Mouse (Mus musculus) heart, adult 2 months (tissue): ENCODE data around the gene Fbxw2. TPM values are rescaled to one million over a fixed set of nuclear protein-coding genes. Genes with fewer than 3 reads are reported as not detected.

Experiments used
- DNase-seq, 2 experiments: peaks; one replicate each; pipeline ENCODE4 v3.0.0; 2021
- H3K27ac ChIP-seq: fragments of 200-600 bp; 2 replicates; pipeline ENCODE4 v1.8.1; 2022
- H3K27me3 ChIP-seq: fragments of 200-500 bp; 2 replicates; pipeline ENCODE4 v1.6.1; 2012; ENCODE audit warnings: mild to moderate bottlenecking, low read length, inconsistent platforms, mixed read lengths; ENCODE audit not compliant: control insufficient read depth, insufficient read depth
- H3K36me3 ChIP-seq: fragments of 200-500 bp; 2 replicates; pipeline ENCODE4 v1.6.1; 2012; ENCODE audit warnings: low read length, inconsistent platforms; ENCODE audit not compliant: control insufficient read depth, insufficient read depth
- H3K4me1 ChIP-seq: fragments of 200-500 bp; 2 replicates; pipeline ENCODE4 v1.6.1; 2011; ENCODE audit warnings: low read length; ENCODE audit not compliant: control insufficient read depth, insufficient read depth
- H3K4me3 ChIP-seq: fragments of 200-600 bp; 2 replicates; pipeline ENCODE4 v1.8.1; 2022
- H3K79me2 ChIP-seq: fragments of 200-500 bp; replicated peaks from 2 replicates; pipeline ENCODE4 v1.6.1; 2012; ENCODE audit warnings: mild to moderate bottlenecking, inconsistent platforms, low read length, moderate library complexity, mixed read lengths; ENCODE audit not compliant: control insufficient read depth, insufficient read depth
- H3K9ac ChIP-seq: fragments of 200-500 bp; 2 replicates; pipeline ENCODE4 v1.6.1; 2012; ENCODE audit warnings: low read depth, mild to moderate bottlenecking, control low read depth, inconsistent platforms, low read length, mixed read lengths
- CTCF ChIP-seq: fragments of 200-600 bp; IDR thresholded peaks from 2 replicates; pipeline ENCODE4 v1.8.1; 2022; ENCODE audit warnings: antibody characterized with exemption, mild to moderate bottlenecking, moderate library complexity
- EP300 ChIP-seq: fragments of 200-500 bp; IDR thresholded peaks from 2 replicates; pipeline ENCODE4 v1.6.1; 2011; ENCODE audit warnings: low read depth, low read length, control low read depth; ENCODE audit not compliant: insufficient read depth
- POLR2A ChIP-seq: fragments of 200-500 bp; IDR thresholded peaks from 2 replicates; pipeline ENCODE4 v1.6.1; 2011; ENCODE audit warnings: mild to moderate bottlenecking, low read depth, low read length, control low read depth; ENCODE audit not compliant: insufficient read depth
- WGBS: fragments of 180-500 bp; shearing (Covaris S2); methylation state at CpG from one replicate; pipeline ENCODE4 v1.1.7; 2018; 5-methylcytosine and 5-hydroxymethylcytosine counted together
- intact Hi-C: fragments of 180-260 bp; cut with DNase I; formaldehyde crosslinking; loops from one replicate; pipeline ENCODE4 v1.15.1; 2025
- polyA plus RNA-seq: library from polyadenylated mRNA; depleted of rRNA; stranded (reverse); fragments of >200 nt; gene quantifications from 2 replicates; pipeline ENCODE4 v1.2.3, GENCODE M21; 2012
- total RNA-seq, 2 experiments: library from RNA; stranded (reverse); gene quantifications; 2 replicates each; pipeline ENCODE4 v1.2.3; 2021

The Fbxw2 gene
- total and polyA plus RNA-seq, 3 experiments: 29.5 to 45.3 (median 40.2) TPM

GRCm38 (mm10) chr2:34774493-34774892, 51.6 kb downstream of the Fbxw2 start:
- Histone ChIP-seq H3K4me1 (peaks cover 14% of the 10 kb centered on the region), H3K4me3 (peak overlapping the region; percentile 96)
- intact Hi-C loops: loop anchor here (10.0 kb wide), 1 partner anchor 130 kb away; no protein-coding TSS in a partner anchor

GRCm38 (mm10) chr2:34773673-34774072, 52.4 kb downstream of the Fbxw2 start:
- WGBS: 63% methylated on average over 4 of the region's 4 CpGs
- DNase-seq: no peak
- intact Hi-C loops: loop anchor here (10.0 kb wide), 1 partner anchor 131 kb away; no protein-coding TSS in a partner anchor
- Histone ChIP-seq H3K4me3 (peak overlapping the region; percentile 96), H3K79me2 (peaks cover 5% of the 10 kb centered on the region), H3K36me3 (peaks cover 52% of the 10 kb centered on the region), H3K9ac (no peak overlapping the region; the same call in 1 of the 2 replicates), H3K27me3 (no peaks in the 10 kb centered on the region), H3K4me1 (peaks cover 14% of the 10 kb centered on the region), H3K27ac (no peak overlapping the region)
- no peak for TF ChIP-seq POLR2A
- TF ChIP-seq EP300: no peak
- no peak for TF ChIP-seq CTCF

More at GRCm38 (mm10) chr2:34774493-34774892, 51.6 kb downstream of the Fbxw2 start:
- no peak overlapping the region for H3K27ac ChIP-seq
- 62% methylated on average over 6 of the region's 6 CpGs for WGBS
- peaks cover 52% of the 10 kb centered on the region for H3K36me3 ChIP-seq
- no peak for DNase-seq
- H3K9ac ChIP-seq: no peak overlapping the region
- TF ChIP-seq CTCF (no peak), POLR2A (no peak)
- H3K79me2 ChIP-seq: peaks cover 5% of the 10 kb centered on the region
- H3K27me3 ChIP-seq: no peaks in the 10 kb centered on the region

DNA sequence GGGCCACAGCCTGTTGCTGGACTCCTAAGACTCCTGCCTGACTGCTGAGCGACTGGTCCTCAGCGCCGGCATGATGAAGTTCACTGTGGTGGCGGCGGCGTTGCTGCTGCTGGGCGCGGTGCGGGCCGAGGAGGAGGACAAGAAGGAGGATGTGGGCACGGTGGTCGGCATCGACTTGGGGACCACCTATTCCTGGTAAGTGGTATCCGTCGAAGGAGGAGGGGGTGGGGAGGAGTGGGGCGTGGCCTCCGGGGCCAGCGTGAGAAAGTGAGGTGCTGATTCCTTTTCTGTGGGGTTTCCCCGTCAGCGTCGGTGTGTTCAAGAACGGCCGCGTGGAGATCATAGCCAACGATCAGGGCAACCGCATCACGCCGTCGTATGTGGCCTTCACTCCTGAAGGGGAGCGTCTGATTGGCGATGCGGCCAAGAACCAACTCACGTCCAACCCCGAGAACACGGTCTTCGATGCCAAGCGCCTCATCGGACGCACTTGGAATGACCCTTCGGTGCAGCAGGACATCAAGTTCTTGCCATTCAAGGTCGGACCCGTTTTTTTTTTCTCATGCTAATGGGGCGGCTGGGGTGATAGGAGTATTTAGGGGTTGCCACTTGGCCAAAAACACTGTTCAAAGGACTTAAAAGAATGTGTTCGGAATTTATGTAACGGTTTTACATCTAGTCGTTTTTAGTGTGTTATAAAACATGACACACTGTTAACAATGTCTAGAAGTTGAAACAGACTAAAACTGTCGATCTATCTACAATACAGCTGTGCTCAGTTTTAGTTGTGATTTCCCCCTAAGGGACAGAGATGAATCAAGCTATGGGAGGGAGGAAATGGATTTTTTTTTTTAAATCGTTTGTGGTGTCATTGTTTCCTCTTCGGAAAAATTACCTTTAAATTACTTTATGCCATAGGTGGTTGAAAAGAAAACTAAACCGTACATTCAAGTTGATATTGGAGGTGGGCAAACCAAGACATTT, 53.6 kb downstream of the Fbxw2 start:
- TF ChIP-seq EP300 (0 out of 2 replicates have a peak, but pooled peaks have one; percentile 18), POLR2A (no peak)
- 1% methylated on average over 50 of the region's 50 CpGs for WGBS
- Histone ChIP-seq H3K79me2 (peaks cover 5% of the 10 kb centered on the region), H3K36me3 (peaks cover 46% of the 10 kb centered on the region), H3K27ac (peak overlapping the region; percentile 90), H3K9ac (peak overlapping the region; percentile 91), H3K4me3 (peak overlapping the region; percentile 96), H3K27me3 (no peaks in the 10 kb centered on the region), H3K4me1 (peaks cover 14% of the 10 kb centered on the region)
- intact Hi-C loops: loop anchor here (1.0 to 10.0 kb wide), 2 partner anchors 18 to 132 kb away; no protein-coding TSS in a partner anchor
- DNase-seq: no peak

GRCm38 (mm10) chr2:34771368-34772226, 54.5 kb downstream of the Fbxw2 start, which contains the start of gene Hspa5:
Hspa5 (plus strand) TSS chr2:34771970.
- intact Hi-C loops: loop anchor here (1.0 to 10.0 kb wide), 2 partner anchors 17 to 133 kb away; no protein-coding TSS in a partner anchor
- no peaks in the 10 kb centered on the region for H3K27me3 ChIP-seq
- peaks cover 37% of the 10 kb centered on the region for H3K36me3 ChIP-seq
- TF ChIP-seq EP300 (peak; percentile 58), CTCF (no peak), POLR2A (peak; percentile 100)
- H3K27ac ChIP-seq: peak within 1 kb of the TSS; percentile 95
- WGBS: under 1% methylated on average over 60 of the region's 60 CpGs
- H3K4me3 ChIP-seq: peak within 1 kb of the TSS; percentile 96
- peaks cover 13% of the 10 kb centered on the region for H3K4me1 ChIP-seq
- DNase-seq: peak; percentile 98 to 100
- H3K79me2 ChIP-seq: peaks cover 5% of the 10 kb centered on the region
- peak within 1 kb of the TSS; percentile 93 for H3K9ac ChIP-seq

- TF ChIP-seq EP300 (no peak), POLR2A (no peak), CTCF (no peak)
- peak overlapping the region; percentile 95 for H3K27ac ChIP-seq
- peak overlapping the region; percentile 93 for H3K9ac ChIP-seq
- peaks cover 30% of the 10 kb centered on the region for H3K36me3 ChIP-seq
- intact Hi-C loops: loop anchor here (10.0 kb wide), 1 partner anchor 134 kb away; no protein-coding TSS in a partner anchor
- peak overlapping the region; percentile 83 for H3K4me3 ChIP-seq
- no peaks in the 10 kb centered on the region for H3K27me3 ChIP-seq
- peaks cover 13% of the 10 kb centered on the region for H3K4me1 ChIP-seq
- DNase-seq: no peak
- WGBS: 2% methylated on average over 6 of the region's 6 CpGs
- H3K79me2 ChIP-seq: peaks cover 5% of the 10 kb centered on the region
Measured at GRCm38 (mm10) chr2:34770951-34771350, 55.2 kb downstream of the Fbxw2 start.
